Mouse (Mus musculus) embryo, embryonic 10.5 days (tissue): Measurements from ENCODE around the gene Mus81.
A peak's percentile ranks its signal among the peaks of the same experiment; 100 is the strongest.
"Not testable (repeated sequence)": the region's sequence is repeated elsewhere in the genome, so short reads cannot be mapped to it uniquely, and the experiment has no call there.

ENCODE experiments used
- DNase-seq: peaks from one replicate; pipeline ENCODE4 v3.0.0-alpha.2; 2015; ENCODE audit warnings: low spot score

Gene Mus81

DNA sequence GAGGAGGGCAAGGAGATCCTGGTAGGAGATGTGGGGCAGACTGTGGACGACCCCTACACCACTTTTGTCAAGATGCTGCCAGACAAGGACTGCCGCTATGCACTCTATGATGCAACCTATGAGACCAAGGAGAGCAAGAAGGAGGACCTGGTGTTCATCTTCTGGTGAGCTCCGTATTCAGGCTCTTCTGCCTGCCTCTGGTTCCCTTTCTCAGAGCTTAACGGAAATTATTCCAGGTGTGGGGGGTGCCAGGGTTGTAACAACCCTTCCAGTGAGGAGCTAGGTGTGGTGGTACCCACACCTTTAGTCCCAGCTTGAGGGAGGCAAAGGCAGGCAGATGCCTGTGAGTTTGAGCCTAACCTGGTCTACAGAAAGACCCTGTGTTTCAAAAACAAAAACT is 4.4 kb upstream of the Mus81 start:
- no peak for DNase-seq

DNA sequence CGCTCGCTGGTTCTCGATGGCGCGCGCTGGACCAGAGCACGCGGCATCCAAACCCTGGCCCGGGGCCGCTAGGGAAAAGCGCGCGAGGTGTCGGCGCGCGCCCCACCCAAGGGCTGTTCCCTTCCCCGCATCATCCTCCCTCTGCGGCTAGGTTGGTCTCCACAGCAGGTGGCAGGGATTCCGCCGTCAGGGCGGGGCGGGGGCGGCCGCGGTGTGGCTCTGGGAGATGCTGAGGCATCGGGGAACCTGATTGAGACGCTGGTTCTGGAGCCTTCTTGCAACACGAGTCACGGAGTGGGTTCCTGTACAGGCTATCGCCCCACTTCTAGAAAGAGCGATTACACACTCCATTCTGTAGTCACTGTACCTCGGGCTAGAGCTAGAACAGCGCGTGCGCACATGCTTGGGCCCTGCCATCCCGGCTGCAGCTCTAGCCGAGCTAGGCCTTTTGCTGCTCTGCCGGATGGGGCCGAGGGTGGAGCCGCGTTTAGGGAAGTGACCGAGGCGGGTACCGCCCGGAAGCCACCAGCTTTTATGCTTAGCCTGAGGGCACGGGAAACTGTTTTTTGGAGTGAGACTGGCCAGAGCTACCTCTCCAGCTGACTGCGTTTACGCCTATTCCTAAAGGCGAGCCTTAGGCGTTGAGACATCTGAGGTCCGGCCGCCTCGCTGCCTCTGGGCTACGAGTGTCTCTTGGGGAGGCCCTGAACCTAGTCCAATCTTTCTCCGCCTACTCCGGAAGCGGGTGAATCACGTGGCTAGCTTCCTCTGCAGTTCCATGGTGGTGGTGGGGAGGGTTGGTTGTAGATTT is 2.9 kb upstream of the Mus81 start:
- peak; percentile 86 for DNase-seq

DNA sequence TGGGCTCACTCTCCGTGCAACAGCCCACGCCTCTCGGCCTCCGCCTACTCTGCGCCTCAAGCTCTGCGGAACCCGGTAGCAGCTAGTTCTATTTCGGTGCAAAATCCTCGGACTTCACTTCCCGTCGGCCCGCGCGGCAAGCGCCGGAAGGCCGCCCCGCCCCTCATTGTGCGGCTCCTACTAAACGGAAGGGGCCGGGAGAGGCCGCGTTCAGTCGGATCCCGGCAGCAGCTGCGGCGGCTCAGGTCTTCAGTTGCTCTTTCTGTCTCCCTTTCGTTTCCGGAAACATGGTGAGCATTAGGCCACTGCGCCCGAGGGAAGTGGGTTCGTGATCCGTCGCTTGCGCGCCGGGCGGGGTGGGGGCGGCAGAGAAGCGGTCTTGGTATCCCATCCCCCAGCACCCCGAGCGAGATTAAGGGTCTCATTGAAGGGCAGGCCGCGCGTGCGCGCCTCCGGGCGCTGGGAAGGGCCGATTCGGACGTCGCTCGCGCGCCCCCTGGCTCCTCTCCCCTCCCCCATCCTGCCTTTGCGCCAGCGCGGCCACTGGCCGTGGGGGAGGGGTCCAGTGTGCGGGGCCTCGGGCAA is 2.2 kb upstream of the Mus81 start, which contains the start of gene Cfl1:
TSS of gene Cfl1 (plus strand) at position 143 of the 585 bp plus-strand sequence.
- peak; percentile 97 for DNase-seq

DNA sequence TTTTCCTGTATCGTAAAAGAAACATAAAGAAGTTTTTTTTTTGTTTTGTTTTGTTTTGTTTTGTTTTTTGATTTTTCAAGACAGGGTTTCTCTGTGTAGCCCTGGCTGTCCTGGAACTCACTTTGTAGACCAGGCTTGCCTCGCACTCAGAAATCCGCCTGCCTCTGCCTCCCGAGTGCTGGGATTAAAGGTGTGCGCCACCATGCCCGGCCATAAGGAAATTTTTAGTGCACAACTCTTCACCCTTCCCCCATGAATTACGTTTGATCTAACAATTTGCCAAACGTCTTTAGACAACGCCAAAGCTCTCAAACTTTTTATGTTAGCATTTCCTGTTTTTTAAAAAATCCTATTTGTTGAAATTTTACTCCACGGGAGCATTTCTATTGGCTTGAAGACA is 1.5 kb upstream of the Mus81 start:
- not testable (repeated sequence) for DNase-seq

DNA sequence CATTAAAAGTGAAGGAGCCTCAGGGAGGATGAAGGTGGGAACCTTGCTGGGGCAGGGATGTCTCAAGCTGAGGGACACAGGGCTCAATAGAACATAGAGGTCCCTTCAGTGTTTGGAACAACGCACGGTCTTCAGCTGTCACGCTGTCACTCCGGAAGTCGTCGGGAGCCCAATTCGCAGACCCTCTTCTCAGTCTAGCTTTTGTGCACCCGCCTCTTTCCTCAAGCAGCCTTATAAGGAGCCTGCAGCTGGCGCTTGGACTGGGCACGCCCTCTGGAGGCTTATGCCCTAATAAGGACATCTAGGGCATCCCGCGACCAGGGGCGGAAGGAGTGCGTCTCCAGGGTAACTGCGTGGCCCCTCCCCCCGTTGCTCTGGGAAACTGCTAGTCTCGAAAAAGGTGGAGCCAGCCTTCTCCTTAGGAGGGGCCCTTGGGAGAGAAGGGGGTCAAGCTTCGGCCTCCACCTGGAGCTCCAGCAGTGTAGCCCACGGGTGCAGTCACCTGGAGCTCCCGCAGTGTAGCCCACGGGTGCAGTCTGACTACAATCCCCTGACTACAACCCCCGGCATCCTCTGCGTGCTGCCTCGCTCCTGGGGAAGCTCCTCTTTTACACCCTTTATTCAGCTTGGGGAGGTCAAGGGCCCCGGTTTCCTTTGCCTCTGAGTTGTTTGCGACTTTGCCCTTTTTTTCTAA is 823 bp upstream of the Mus81 start:
- DNase-seq: peak; percentile 100

DNA sequence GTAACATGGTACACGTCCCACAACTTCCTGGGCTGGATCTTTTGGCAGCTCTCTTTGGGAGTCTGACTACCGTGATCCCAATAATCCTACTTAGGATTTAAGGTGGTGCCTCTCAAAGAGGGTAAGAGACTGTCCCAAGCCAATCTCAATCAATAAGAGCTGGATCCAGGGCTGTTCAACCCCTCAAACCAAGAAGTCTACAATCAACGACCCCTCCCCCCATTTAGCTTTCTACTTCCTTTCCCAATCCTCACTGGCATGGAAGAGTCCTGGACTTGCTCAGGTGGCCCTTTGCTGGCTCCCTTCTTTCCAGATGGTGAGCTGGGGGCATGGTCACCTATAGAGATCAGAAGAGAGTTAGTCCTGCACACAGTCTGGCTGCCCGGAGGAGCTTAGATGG is 1.4 kb downstream of the Mus81 start:
- no peak for DNase-seq

DNA sequence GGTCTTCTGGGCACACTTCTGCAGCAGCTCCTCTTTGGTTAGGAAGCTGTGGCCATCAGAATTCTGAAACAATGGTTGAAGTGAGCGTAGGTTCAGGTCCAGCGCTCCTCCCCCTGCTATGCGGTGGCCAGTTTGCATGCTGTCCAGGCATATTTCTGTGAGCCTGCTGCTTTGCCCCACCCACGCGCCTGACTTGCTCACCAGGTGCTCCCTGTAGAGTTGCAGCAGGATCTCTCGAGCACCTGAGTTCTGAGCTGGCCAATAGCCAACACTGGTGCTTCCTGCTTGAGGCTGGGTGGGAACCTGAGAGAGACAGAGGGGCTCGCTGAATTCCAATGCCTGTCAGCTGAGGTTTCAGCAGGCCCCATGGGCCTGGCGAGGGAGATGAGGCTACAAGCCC is 1.9 kb downstream of the Mus81 start:
- no peak for DNase-seq

DNA sequence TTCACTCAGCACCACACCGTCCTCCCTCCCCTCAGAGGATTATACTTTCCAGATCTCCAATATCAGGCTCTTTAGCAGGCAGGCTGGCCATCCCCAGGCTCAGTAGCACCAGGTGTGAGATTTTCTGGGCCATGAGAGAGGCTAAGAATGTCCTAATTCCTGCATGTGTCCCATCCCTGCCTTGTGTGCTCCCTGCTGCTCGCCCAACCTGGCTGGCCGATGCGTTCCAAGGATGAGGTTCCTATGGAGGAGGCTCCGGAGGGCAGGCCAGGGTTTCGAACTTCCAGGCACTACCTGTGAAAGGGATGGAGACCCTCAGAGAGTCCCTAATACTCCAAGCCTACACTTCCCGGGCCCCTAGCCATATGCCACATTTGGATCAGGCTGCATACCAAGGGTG is 2.4 kb downstream of the Mus81 start:
- DNase-seq: no peak

DNA sequence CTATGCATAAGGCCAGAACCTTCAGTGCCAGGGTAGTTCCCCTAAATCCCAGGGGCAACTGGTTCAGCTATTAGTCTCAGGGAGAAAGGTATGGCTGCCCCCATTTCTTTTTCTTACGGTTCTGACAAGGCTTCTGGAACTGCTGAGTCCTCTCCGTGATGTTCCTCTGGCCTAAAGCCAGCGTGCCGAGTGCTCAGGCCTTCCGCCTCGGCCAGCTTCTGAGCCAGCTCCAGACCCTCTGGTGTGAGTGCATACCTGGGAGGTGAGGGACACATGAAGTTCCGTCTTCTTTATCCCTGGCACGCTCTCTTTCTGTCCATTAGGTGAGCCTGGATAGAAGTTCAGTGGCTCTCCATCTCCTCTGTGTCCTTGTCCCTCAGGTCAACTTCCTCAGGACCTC is 2.8 kb downstream of the Mus81 start:
- no peak for DNase-seq

DNA sequence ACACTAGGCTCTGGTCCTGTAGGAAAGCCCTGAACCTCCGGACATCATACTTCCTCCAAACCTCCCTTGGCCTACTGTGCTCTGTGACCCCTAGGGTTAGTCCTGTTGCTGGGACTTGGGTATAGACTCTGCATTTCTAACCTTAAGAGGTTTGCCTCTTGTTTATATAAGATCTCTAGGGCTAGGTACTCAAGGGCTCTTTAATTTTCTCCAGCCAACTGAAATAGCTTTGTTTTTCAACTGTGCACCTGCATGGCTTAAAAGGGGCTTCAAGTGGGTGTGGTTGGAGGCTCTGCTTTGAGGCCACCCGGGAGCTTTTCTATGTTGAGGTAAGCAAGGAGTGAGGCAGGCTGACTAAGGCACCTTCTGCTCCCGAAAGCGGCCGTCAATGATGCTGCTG is 3.7 kb downstream of the Mus81 start:
- DNase-seq: no peak

DNA sequence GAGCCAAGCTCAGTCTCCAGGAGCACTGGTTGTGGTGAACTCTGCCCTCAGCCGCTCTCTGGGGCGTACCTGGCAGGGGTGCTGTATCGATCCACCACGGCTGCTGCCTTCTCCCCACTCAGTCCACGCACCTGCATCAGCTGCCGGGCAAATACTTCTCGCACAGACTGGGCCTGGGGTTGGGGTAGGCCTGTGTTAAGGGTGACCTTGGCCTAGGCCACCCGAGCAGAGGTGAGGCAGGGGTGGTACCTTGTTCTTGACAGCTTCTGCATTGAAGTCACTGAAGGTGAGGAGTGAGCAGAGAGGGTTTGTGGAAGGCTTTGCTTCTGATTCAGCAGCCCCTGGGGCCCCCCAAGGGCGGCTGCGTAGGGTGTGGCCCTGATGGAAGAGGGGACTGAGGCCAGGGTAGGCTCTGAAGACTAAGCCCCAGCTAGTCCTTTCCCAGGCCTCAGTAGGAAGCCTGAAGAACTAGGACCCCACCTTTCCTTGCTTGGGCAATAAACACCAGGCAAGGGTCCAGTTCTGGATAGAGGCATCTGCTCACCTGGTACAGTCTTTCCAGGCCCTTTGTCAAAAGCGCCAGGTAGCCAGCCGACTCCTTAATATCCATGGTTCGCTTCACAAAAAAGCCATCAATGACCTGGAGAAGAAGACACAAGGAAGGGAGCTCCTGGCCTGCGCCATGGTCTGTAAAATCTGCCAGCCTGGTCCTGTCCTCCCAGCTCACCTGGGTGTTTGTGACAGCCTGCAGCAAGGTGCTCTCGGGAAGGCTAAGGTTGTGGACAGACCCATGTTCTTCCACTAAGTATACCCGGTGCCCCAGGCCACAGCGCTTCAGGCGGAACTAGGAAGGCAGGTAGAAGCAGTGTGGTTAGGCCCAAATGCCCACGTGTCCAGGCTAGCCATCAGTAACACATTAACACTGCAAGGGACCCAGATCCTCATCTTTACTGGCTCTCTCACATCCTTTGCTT is 4.5 kb downstream of the Mus81 start:
- DNase-seq: no peak

DNA sequence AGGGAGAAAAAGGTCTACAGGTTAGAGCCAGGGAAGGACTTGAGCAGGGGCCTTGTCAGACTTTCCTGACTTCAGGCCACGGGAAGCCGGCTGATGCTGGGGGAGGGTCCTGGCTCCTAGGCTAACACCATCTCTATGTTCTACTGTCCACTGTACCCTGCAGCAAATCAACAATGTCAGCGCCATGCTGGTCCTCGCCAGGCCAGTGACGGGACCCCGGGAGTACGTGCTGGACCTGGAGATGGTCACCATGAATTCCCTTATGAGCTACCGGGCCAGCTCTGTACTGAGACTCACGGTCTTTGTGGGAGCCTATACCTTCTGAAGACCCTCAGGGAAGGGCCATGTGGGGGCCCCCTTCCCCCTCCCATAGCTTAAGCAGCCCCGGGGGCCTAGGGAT is 6.8 kb downstream of the Mus81 start:
- DNase-seq: no peak

DNA sequence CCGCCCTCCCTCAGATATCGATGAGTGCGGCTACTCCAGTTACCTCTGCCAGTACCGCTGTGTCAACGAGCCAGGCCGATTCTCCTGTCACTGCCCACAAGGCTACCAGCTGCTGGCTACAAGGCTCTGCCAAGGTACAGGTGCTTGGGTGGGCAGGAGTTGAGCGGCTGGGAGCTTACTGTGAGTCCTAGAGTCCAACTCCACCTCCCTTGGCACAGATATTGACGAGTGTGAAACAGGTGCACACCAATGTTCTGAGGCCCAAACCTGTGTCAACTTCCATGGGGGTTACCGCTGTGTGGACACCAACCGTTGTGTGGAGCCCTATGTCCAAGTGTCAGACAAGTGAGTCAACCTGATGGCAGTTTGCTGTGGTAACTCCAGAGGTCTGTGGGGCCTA is 8.2 kb downstream of the Mus81 start:
- no peak for DNase-seq

DNA sequence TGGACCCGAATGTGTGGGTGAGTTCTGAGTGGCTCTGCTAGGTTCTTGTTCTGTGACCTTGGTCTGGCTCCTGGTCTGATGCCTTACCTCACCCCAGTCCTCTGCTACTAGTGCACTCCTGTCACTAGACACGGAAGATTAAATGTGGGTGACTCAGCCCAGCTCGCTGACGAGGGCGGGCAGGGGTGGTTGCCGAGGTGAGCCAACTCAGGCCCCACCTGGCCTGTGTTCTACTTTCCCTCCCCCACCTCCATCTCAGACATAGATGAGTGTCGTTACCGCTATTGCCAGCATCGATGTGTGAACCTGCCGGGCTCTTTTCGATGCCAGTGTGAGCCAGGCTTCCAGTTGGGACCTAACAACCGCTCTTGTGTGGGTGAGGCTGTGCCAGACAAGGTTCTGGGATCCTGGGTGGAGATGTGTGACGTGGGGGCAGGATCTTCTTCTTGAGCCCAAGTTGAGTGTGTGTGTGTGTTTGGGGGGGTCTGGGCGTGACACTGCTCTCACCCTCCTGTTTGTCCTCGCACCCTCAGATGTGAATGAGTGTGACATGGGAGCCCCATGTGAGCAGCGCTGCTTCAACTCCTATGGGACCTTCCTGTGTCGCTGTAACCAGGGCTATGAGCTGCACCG is 10.4 kb downstream of the Mus81 start:
- DNase-seq: no peak

DNA sequence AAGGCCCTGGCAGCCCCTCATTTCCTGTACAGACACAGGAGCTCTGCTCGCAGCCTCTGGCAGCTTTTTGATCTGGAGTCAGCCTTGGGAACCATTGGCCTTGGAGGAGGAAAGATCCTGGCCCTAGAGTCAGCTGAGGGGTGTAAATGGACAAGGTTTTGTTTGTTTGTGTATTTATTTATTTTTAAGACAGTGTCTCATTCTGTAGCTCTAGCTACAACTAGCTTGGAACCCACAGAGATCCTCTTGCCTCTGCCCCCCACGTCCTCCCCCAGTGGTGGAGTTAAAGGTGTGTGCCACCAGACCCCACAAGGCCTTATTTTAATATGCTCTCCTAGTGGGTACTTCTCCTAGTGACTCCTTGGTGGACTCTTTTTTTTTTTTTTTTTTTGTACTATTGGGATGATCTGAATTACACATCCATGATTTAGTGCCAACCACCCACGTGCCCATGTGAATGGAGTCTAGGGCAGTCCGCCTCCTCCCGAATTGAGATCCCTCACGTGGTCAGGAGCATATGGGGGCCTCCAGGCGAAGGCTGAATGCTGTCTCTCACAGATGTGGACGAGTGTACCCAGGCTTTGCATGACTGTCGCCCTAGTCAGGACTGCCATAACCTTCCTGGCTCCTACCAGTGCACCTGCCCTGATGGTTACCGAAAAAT is 11.1 kb downstream of the Mus81 start:
- DNase-seq: no peak

DNA sequence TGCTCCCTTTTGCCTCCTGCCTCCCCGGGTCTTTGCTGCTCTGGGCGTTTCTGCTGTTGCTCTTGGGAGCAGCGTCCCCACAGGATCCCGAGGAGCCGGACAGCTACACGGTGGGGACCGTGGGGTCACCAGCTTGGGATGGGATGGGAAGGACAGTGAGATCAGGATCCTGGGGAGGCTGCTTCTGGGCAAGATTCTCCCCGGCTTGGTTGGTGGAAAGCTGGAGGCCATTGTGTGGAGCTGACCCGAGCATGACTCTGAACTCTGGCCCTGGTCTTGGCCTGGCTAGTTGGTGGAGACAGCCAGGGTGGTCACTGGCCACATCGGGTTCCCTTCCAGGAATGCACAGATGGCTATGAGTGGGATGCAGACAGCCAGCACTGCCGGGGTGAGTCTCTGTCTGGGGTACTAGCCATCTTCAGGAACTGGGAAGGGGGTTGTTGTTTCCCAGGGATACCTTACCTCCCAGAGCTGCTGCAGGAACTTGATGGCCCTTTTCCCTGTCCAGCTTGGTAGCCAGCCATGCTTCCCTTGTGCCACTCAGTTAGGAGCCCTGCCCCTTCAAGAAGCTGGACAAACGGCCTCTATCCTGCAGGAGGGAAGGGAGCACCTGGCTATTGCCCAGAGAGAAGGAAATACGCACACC is 13.0 kb downstream of the Mus81 start:
- peak; percentile 36 for DNase-seq

DNA sequence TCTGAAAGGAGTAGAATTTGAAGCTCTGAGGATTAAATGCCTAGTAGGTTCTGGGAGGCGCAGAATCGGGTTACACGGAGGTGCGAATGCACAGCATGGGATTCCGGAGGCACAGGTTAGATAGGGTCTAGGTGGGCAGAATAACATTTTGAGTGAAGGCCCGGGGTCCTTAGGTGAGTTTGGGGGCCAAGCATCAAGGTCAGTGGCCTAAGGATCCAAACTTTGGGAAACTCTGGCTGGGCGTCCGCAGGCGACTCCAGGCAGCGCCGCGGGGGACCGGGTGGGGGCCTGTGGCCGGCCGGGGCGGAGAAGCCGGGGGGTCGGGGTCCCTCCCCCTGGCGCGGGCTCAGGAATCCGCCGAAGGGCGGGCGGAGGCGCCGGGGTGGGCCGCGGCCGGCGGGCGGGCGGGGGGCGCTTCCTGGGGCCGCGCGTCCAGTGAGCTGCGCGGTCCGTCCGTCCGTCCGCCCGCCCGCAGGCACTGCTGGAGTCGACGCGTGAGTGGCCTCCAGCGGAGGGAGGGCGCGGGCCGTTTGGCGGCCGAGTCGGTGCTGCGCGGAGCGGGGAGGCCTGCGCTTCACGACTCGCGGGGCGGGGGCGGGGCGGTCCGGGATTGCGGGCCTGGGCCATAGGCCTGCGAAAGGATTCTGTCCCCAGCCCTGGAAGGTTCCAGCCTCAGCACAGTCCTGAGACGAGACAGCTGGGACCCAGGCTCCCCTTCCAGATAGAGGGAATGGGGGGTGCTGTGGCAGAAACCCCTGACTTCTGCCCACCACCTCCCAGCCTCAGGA is 13.7 kb downstream of the Mus81 start:
- peak; percentile 49 for DNase-seq

DNA sequence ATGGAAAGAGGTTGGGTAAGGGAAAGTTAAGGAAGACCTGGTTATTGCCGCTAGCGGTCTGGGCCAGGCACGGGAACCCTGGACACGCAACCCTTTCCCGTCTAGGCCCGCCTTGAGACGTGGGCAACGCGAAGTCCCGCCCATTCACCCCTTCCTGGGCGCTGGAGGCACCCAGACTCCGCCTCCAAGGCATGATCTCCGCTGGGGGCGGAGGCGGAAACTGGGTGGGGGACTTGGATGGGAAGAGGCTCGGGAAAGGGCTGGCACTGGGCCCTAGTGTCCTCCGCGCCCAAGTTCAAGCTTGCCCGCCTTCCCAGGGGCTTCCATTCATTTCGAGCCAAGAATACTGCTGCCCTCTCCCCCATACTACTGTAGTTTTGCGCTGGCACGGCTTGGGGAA is 14.5 kb downstream of the Mus81 start, which contains the start of gene Efemp2:
TSS of gene Efemp2 (plus strand) at position 235 of the 400 bp plus-strand sequence.
- DNase-seq: peak; percentile 89

DNA sequence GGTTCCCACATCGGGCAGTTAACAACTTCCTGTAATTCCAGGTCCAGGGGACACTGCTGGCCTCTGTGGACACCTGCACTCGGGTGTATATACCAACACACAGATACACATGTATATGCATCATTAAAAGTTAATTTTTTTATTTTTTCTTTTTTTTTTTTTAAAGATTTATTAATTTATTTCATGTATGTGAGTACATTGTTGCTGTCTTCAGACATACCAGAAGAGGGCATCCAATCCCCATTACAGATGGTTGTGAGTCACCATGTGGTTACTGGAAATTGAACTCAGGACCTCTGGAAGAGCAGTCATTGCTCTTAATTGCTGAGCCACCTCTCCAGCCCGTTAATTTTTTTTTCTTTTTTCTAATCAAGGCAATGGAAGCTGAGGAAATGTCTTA is 15.3 kb downstream of the Mus81 start:
- no peak for DNase-seq

DNA sequence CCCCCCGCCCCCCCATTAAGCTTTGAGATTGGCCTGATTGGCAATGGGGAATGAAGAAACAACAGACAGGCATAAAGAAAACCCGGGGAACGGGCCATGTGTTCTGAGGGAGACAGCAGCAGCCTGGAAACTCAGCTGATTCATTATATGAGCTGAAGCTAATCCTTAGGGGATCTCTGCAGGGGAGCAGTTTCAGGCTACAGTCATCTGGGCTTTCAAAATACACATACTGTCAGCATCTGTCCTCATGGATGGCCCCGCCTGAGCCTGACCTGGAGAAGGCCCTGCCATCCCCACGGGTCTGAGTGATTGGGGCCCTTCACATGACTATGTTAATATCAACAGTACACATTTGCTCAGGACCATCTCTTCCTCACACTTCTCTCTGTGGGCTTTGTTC is 16.4 kb downstream of the Mus81 start:
- no peak for DNase-seq
